Mouse (Mus musculus): Measurements from ENCODE around the gene Entpd1.

Gene Entpd1

GRCm38 (mm10) chr19:40723516-40723915, 111.3 kb downstream of the Entpd1 start:
- DNase-seq (ENCODE audit: low read depth, low spot score), result no peak

- no peak for DNase-seq (ENCODE audit: low read depth, low spot score)
Measured at GRCm38 (mm10) chr19:40726148-40726547, 114.0 kb downstream of the Entpd1 start.

- no peak for DNase-seq (ENCODE audit: low read depth, low spot score)
Measured at GRCm38 (mm10) chr19:40726614-40727013, 114.4 kb downstream of the Entpd1 start.

GRCm38 (mm10) chr19:40728213-40728612, 116.0 kb downstream of the Entpd1 start:
- DNase-seq (ENCODE audit: low read depth, low spot score), result no peak

- DNase-seq (ENCODE audit: low read depth, low spot score), result no peak
Measured at GRCm38 (mm10) chr19:40728732-40729420, 116.7 kb downstream of the Entpd1 start.

GRCm38 (mm10) chr19:40733409-40733808, 121.2 kb downstream of the Entpd1 start:
- DNase-seq (ENCODE audit: low read depth, low spot score), result no peak

- DNase-seq (ENCODE audit: low read depth, low spot score), result no peak
Measured at GRCm38 (mm10) chr19:40733849-40734248, 121.7 kb downstream of the Entpd1 start.

- DNase-seq (ENCODE audit: low read depth, low spot score), result no peak
Measured at GRCm38 (mm10) chr19:40736680-40737512, 124.7 kb downstream of the Entpd1 start.

- no peak for DNase-seq (ENCODE audit: low read depth, low spot score)
Measured at GRCm38 (mm10) chr19:40737613-40738012, 125.4 kb downstream of the Entpd1 start.

- no peak for DNase-seq (ENCODE audit: low read depth, low spot score)
Measured at GRCm38 (mm10) chr19:40738683-40739324, 126.6 kb downstream of the Entpd1 start.

- DNase-seq (ENCODE audit: low read depth, low spot score), result no peak
Measured at GRCm38 (mm10) chr19:40746603-40747002, 134.4 kb downstream of the Entpd1 start.

GRCm38 (mm10) chr19:40748559-40748958, 136.4 kb downstream of the Entpd1 start, which contains the start of gene Cc2d2b:
Gene Cc2d2b (plus strand): TSS chr19:40748753.
- DNase-seq (ENCODE audit: low read depth, low spot score), result no peak

- peak; percentile 45 for DNase-seq (ENCODE audit: low read depth, low spot score)
Measured at GRCm38 (mm10) chr19:40754311-40754710, 142.1 kb downstream of the Entpd1 start.

GRCm38 (mm10) chr19:40760071-40760470, 147.9 kb downstream of the Entpd1 start:
- DNase-seq (ENCODE audit: low read depth, low spot score), result no peak

GRCm38 (mm10) chr19:40762023-40762759, 150.0 kb downstream of the Entpd1 start:
- DNase-seq (ENCODE audit: low read depth, low spot score), result no peak

- DNase-seq (ENCODE audit: low read depth, low spot score), result no peak
Measured at GRCm38 (mm10) chr19:40767189-40767588, 155.0 kb downstream of the Entpd1 start.

- DNase-seq (ENCODE audit: low read depth, low spot score), result peak; percentile 47
Measured at GRCm38 (mm10) chr19:40769341-40769770, 157.2 kb downstream of the Entpd1 start.

- no peak for DNase-seq (ENCODE audit: low read depth, low spot score)
Measured at GRCm38 (mm10) chr19:40788004-40788714, 176.0 kb downstream of the Entpd1 start.

- DNase-seq (ENCODE audit: low read depth, low spot score), result no peak
Measured at GRCm38 (mm10) chr19:40788715-40789084, 176.5 kb downstream of the Entpd1 start.

All from c-Kit-negative CD71-positive TER-119-positive erythroid progenitor cells, embryonic 14.5 days (primary cell).